Mouse (Mus musculus): ENCODE data around the gene Tspan14. TPM values are rescaled to one million over a fixed set of nuclear protein-coding genes. Genes with fewer than 3 reads are reported as not detected.

The Tspan14 gene
- polyA plus RNA-seq, 1 experiment from 2014 or later, result 99.7 TPM

DNA sequence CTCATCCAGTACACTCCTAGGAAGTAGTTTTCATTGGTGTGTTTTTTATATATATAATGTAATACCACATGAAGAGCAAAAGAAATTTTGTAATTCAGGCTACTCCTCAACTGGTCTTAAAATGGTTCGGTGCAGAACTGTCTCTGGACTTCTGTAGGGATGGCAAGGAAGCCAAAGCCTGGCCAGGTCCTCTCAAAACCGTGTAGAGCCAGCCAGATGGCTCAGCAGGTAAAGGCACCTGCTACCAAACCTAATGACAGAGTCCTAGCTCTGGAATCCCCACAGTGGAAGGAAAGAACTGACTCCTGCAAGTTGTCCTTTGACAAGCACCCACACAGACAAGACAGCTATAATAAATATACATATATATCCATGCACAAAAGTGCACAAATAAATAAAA is 24.2 kb downstream of the Tspan14 start:
- Histone ChIP-seq H3K27ac (no peak overlapping the region), H3K9ac (no peak overlapping the region), H3K4me3 (no peak overlapping the region), H3K4me2 (replicated peaks) (no peak overlapping the region), H3K36me3 (peaks cover 12% of the 10 kb centered on the region), H3K4me1 (no peaks in the 10 kb centered on the region; the same call in 1 of the 2 replicates), H3K27me3 (replicated peaks) (no peaks in the 10 kb centered on the region), H3K9me3 (no peaks in the 10 kb centered on the region)
- ATAC-seq (ENCODE audit: low FRiP score, low read depth), result no peak
- 89% methylated on average over 2 of the region's 2 CpGs for WGBS

DNA sequence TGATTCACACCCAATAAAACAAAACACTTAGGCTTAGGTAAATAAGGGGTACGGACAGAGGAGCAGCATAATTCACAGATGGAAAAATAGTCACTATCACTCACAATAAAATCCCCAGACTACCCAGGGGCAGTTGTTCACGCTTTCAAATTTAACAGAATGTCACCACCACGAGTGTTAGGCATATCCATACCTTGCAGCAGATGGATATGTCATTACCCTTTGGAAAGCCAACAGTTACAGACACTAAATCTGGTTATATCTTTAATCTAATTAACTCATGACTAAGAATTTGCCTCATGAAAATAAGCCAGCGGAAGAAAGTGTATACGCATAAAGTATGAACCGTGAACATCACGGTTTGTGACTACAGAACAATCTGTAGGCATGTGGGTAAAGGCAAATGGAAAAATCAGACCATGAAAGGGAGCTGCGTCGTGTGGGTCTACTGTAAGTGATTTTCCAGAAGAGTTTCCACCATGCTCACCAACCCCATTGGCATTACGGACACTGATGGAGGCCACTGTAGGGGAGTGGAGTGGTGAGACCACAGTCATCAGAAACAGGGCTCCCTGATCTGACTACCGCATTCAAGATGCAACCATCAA is 28.1 kb downstream of the Tspan14 start:
- no peak for ATAC-seq (ENCODE audit: low FRiP score, low read depth)
- Histone ChIP-seq H3K4me1 (peaks cover 20% of the 10 kb centered on the region), H3K9ac (no peak overlapping the region), H3K36me3 (no peaks in the 10 kb centered on the region), H3K4me2 (replicated peaks) (no peak overlapping the region), H3K9me3 (no peaks in the 10 kb centered on the region), H3K27ac (no peak overlapping the region), H3K27me3 (replicated peaks) (no peaks in the 10 kb centered on the region), H3K4me3 (no peak overlapping the region)
- WGBS, result 81% methylated on average over 11 of the region's 11 CpGs

DNA sequence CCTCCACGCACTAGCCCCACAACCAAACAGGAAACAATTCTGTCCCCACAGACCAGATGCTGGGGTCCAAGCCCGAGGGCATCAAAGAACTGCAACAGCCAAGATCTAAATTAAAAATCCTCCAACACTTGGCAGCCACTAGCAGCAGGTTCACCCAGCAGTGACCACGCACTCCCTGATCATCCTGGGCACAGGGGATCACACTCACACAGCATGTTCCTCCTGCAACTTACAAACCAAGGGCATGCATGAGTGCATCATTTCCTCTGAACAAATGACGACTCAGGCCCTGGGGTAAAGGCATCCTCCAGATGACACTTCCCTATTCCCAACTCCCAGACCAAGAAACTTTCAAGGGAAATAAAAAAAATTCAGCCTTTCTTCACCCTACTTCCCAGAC is 29.6 kb downstream of the Tspan14 start:
- Histone ChIP-seq H3K36me3 (peaks cover 4% of the 10 kb centered on the region; the same call in 1 of the 2 replicates), H3K9ac (no peak overlapping the region), H3K9me3 (no peaks in the 10 kb centered on the region), H3K27ac (no peak overlapping the region), H3K27me3 (replicated peaks) (no peaks in the 10 kb centered on the region), H3K4me3 (no peak overlapping the region), H3K4me1 (peaks cover 27% of the 10 kb centered on the region), H3K4me2 (replicated peaks) (no peak overlapping the region)
- WGBS, result 69% methylated on average over 4 of the region's 4 CpGs
- ATAC-seq (ENCODE audit: low FRiP score, low read depth), result no peak

DNA sequence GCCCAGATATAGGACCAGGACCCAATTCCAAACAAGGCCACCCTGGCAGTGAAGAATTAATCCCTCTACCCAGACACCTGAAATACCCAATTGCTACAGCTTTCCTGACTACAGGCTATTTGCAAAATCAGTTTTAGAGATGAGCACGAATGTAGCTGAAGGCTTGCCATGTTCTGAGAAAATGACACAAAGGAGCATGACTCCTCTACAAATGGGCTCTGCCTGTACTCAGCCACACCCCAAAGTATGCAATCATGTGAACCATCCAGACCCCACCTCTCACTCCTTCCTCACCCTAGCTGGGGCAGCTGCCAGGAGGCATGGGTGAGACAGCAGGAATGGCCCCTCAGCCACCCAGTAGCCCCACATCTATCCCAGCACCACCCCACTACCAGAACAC is 31.1 kb downstream of the Tspan14 start:
- 89% methylated on average over 1 of the region's 1 CpGs for WGBS
- H3K4me1 ChIP-seq, result peaks cover 40% of the 10 kb centered on the region
- no peak for ATAC-seq (ENCODE audit: low FRiP score, low read depth)

DNA sequence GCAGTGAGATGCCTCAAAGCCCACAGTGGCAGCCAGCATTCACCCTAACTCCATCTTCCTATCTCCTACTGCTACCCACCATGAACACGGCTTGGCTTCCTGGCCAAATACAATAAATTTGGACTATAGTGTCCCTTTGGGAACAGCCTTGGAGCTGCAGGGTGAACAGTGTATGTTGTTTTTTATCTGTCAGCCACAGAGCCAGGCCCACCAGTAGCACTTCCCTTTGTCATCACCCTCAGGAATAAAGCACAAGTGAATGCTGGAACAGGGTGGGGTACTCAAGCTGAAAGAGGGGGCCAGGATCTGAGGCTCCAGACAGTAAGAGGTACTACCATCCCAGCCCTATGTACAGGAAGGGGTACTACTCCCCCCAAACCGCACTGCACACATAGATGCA is 31.6 kb downstream of the Tspan14 start:
- H3K9me3 ChIP-seq, result no peaks in the 10 kb centered on the region
- H3K27me3 ChIP-seq (replicated peaks), result no peaks in the 10 kb centered on the region
- H3K4me3 ChIP-seq, result no peak overlapping the region
- peaks cover 4% of the 10 kb centered on the region; the same call in 1 of the 2 replicates for H3K36me3 ChIP-seq
- H3K9ac ChIP-seq, result no peak overlapping the region
- ATAC-seq (ENCODE audit: low FRiP score, low read depth), result no peak
- 80% methylated on average over 2 of the region's 2 CpGs for WGBS
- H3K4me2 ChIP-seq (replicated peaks), result no peak overlapping the region
- H3K4me1 ChIP-seq, result peaks cover 43% of the 10 kb centered on the region
- H3K27ac ChIP-seq, result no peak overlapping the region

More for the DNA sequence above, 31.1 kb downstream of the Tspan14 start:
- Histone ChIP-seq H3K27ac (no peak overlapping the region), H3K9ac (no peak overlapping the region), H3K9me3 (no peaks in the 10 kb centered on the region), H3K36me3 (peaks cover 4% of the 10 kb centered on the region; the same call in 1 of the 2 replicates), H3K4me2 (replicated peaks) (no peak overlapping the region), H3K4me3 (no peak overlapping the region), H3K27me3 (replicated peaks) (no peaks in the 10 kb centered on the region)

DNA sequence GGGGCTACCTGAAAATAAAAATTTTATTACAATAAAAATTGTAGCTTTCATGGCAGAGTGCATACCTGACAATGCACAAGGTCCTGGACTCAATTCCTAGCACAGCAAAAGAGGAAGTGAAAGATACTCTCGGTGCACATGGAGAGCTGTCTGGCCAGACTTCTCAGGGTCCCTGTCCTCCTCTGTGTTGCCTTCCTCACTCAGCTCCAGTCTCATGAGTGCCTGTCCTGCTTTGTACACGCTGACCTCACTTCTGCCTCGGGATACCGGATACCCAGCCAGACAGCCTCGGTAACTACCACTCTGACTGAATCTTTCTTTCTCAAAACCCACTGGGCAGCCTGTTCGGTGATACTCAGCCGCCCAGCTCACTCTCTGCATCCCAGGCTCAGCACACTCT is 33.3 kb downstream of the Tspan14 start:
- Histone ChIP-seq H3K4me1 (peaks cover 51% of the 10 kb centered on the region), H3K9ac (no peak overlapping the region), H3K9me3 (no peaks in the 10 kb centered on the region), H3K27me3 (replicated peaks) (no peaks in the 10 kb centered on the region), H3K4me2 (replicated peaks) (no peak overlapping the region), H3K36me3 (peaks cover 4% of the 10 kb centered on the region; the same call in 1 of the 2 replicates), H3K27ac (no peak overlapping the region), H3K4me3 (no peak overlapping the region)
- ATAC-seq (ENCODE audit: low FRiP score, low read depth), result 0 out of 2 replicates have a peak, but pooled peaks have one; percentile 38
- WGBS, result 89% methylated on average over 7 of the region's 7 CpGs

DNA sequence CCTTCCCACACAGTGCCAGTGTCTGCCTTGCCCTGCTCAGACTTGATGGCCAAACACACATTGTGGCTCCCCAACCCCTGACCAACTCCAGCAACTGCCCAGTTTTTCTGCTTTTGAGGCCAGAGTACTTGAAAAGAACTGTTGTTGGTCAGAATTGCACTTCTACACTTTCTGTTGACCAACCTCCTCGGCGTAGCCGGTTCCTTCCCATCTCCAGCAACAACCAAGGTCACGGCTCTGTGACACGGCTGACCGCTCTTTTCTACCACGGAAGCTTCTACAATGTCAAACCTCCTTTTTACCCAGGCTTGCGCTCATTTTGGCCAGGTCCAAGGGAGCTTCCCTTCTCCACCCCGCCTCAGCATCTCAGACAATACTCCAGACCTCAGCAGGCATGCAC is 34.4 kb downstream of the Tspan14 start:
- no peak overlapping the region for H3K27ac ChIP-seq
- H3K4me3 ChIP-seq, result no peak overlapping the region
- peaks cover 4% of the 10 kb centered on the region; the same call in 1 of the 2 replicates for H3K36me3 ChIP-seq
- no peak overlapping the region for H3K9ac ChIP-seq
- no peaks in the 10 kb centered on the region for H3K9me3 ChIP-seq
- no peak overlapping the region for H3K4me2 ChIP-seq (replicated peaks)
- no peak for ATAC-seq (ENCODE audit: low FRiP score, low read depth)
- WGBS, result 94% methylated on average over 9 of the region's 9 CpGs
- H3K27me3 ChIP-seq (replicated peaks), result no peaks in the 10 kb centered on the region
- peaks cover 58% of the 10 kb centered on the region for H3K4me1 ChIP-seq

DNA sequence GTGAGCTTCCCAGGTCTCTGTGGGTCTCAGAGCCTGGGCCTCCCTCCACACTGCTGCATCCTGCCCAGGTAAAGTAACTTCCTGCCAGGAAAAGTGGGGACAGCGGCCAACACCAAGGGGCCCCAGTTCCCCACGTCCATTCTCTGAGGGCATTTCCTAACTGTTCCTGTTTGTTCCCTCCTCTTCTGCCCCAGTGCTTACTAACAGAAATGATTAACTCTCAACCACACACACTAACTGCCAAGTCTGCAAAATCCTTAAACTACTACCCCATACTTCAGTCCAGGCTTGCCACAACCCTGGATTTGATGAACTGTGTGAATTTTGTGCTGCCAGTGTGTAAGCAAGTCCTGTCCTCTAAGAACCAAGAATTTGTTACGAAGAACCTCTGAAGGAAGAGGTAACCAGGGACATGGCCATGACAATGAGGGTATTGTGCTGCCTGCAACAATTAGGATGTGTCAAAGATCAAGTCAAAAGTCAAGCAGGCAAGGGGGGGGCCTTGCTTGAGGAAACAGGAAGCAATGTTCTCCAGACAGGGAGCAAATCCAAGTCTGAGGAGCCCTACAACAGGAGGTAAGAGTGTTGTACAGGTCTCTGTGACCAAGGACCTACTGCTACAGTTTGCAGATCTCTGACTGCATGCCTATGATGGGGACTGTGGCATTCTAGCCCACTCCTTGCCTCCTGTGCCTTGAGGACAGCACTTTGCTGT is 35.3 kb downstream of the Tspan14 start:
- Histone ChIP-seq H3K9me3 (no peaks in the 10 kb centered on the region), H3K9ac (no peak overlapping the region), H3K4me1 (peaks cover 54% of the 10 kb centered on the region), H3K4me2 (replicated peaks) (no peak overlapping the region), H3K36me3 (peaks cover 4% of the 10 kb centered on the region; the same call in 1 of the 2 replicates), H3K4me3 (no peak overlapping the region), H3K27ac (no peak overlapping the region), H3K27me3 (replicated peaks) (no peaks in the 10 kb centered on the region)
- WGBS, result 60% methylated on average over 3 of the region's 3 CpGs
- ATAC-seq (ENCODE audit: low FRiP score, low read depth), result no peak

DNA sequence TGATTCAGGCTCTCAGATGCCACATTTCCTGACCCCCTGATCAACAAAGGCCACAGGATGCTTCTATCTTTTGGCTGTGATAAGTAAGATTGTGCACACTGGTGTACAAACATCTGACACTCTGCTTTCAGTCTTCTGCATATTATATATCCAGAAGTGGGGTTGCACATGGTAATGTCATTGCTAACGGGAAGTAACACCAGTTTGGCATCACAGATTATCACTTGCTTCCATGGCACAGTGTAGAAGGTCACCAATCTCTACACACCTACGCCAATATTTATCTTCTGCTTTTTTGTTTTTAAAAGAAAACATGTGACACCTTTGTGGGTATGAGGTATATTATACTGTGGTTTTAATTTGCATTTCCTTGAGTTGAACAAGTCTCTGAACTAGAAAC is 36.7 kb downstream of the Tspan14 start:
- Histone ChIP-seq H3K4me2 (replicated peaks) (no peak overlapping the region), H3K36me3 (peaks cover 4% of the 10 kb centered on the region; the same call in 1 of the 2 replicates), H3K4me1 (peaks cover 45% of the 10 kb centered on the region), H3K9ac (no peak overlapping the region), H3K9me3 (no peaks in the 10 kb centered on the region), H3K4me3 (no peak overlapping the region), H3K27ac (no peak overlapping the region), H3K27me3 (replicated peaks) (no peaks in the 10 kb centered on the region)
- WGBS, result 90% methylated on average over 2 of the region's 2 CpGs
- ATAC-seq (ENCODE audit: low FRiP score, low read depth), result no peak

DNA sequence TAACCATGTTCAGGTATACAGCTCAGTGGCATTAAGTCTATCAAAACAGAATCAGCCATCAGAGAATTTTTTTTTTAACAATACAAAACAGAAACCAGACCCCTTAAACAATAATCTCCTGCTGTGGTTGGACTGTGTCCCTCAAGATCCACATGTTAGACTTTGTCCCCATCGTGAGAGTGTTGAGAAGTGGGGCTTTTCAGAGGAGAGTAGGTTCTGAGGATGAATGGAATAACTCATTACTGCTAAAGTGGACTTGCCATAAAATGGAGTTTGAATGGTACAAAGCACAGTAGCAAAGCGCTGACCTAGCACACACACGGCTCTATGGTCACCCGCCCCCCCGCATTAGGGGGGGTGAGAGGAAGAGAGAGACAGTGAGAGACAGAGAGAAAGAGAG is 37.7 kb downstream of the Tspan14 start:
- no peak for ATAC-seq (ENCODE audit: low FRiP score, low read depth)
- Histone ChIP-seq H3K4me3 (no peak overlapping the region), H3K4me2 (replicated peaks) (no peak overlapping the region), H3K9me3 (no peaks in the 10 kb centered on the region), H3K27ac (no peak overlapping the region), H3K4me1 (peaks cover 51% of the 10 kb centered on the region), H3K9ac (no peak overlapping the region), H3K36me3 (peaks cover 4% of the 10 kb centered on the region; the same call in 1 of the 2 replicates), H3K27me3 (replicated peaks) (no peaks in the 10 kb centered on the region)
- 58% methylated on average over 5 of the region's 5 CpGs for WGBS

DNA sequence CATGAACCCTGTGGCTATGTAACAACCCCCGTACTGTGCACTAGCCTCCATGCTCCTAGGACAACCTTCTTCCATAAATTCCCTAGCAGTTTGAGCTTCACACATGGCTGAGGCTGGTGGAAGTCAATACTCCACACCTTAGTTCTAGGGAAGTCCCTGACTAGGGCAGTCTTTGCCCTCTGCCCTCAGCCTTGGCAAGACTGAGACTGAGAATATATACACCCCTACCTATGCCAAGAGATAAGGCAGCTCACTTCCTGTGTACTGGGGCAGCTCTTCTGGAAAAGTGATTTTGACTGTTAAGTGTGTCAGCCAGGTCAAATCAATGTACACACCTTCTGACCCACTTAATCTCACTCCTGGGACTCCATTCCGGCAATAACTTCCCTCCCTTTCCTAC is 39.6 kb downstream of the Tspan14 start:
- Histone ChIP-seq H3K4me2 (replicated peaks) (no peak overlapping the region), H3K4me1 (peaks cover 39% of the 10 kb centered on the region), H3K4me3 (no peak overlapping the region), H3K9me3 (no peaks in the 10 kb centered on the region), H3K27ac (no peak overlapping the region), H3K9ac (no peak overlapping the region), H3K27me3 (replicated peaks) (no peaks in the 10 kb centered on the region), H3K36me3 (no peaks in the 10 kb centered on the region; the same call in 1 of the 2 replicates)
- 77% methylated on average over 2 of the region's 2 CpGs for WGBS
- ATAC-seq (ENCODE audit: low FRiP score, low read depth), result no peak

DNA sequence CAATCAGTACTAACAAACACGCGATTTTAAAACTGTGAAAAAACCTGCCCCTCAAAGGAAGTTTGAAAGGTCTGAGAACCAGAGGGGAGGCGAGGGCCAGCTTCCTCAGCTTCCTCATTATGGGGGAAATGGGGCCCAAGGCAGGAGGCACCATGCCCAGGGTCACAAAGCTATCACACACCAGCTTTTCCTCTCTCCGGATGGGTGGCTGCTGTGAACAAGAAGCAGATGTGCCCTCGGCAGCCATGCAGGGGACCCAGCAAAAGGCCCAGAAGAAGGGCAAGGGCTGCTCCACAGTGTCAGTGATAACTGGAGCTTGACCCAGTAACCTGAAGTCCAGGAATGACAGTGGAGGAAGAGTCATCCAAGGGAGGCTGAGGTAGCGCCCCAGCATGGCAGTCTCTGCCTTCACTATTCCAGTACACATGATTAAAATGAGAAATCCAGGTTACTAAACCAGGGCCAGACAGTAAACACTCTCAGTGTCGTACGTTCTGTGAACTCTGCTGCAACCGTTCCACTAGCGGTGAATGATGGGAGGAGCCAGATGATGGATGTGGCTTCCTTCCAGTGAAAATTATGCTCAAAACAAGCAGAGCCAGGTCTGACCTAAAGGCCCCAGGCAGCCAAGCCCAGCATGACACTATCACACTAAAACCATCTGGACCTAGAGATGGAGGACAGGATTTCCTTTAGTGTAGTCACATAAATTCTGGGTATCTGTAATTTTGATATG is 42.1 kb downstream of the Tspan14 start:
- peaks cover 24% of the 10 kb centered on the region for H3K4me1 ChIP-seq
- H3K27me3 ChIP-seq (replicated peaks), result no peaks in the 10 kb centered on the region
- H3K9me3 ChIP-seq, result no peaks in the 10 kb centered on the region
- WGBS, result 51% methylated on average over 10 of the region's 10 CpGs
- no peak overlapping the region for H3K27ac ChIP-seq
- no peak overlapping the region for H3K4me3 ChIP-seq
- 0 out of 2 replicates have a peak, but pooled peaks have one; percentile 13 for ATAC-seq (ENCODE audit: low FRiP score, low read depth)
- no peak overlapping the region for H3K9ac ChIP-seq
- H3K4me2 ChIP-seq (replicated peaks), result no peak overlapping the region
- H3K36me3 ChIP-seq, result no peaks in the 10 kb centered on the region; the same call in 1 of the 2 replicates
